Mouse (Mus musculus) hindbrain, embryonic 12.5 days (tissue): Measurements from ENCODE around the gene Adam12. TPM values are rescaled to one million over a fixed set of nuclear protein-coding genes. Genes with fewer than 3 reads are reported as not detected.

Experiments used
- ATAC-seq: fragments of 200-750 bp; cut with Nextera tagmentation; 2 replicates; pipeline ENCODE4 v1.8.0; 2017; ENCODE audit warnings: moderate TSS enrichment; ENCODE audit not compliant: low FRiP score
- H3K27ac ChIP-seq: fragments of 300-500 bp; sonication (generic); 2 replicates; pipeline ENCODE4 v1.5.1; 2016; ENCODE audit warnings: mild to moderate bottlenecking
- H3K27me3 ChIP-seq: fragments of 300-500 bp; sonication (generic); 2 replicates; pipeline ENCODE4 v1.6.1; 2016; ENCODE audit warnings: mild to moderate bottlenecking
- H3K36me3 ChIP-seq: fragments of 300-500 bp; sonication (generic); 2 replicates; pipeline ENCODE4 v1.6.1; 2016; ENCODE audit warnings: mild to moderate bottlenecking
- H3K4me1 ChIP-seq: fragments of 300-500 bp; sonication (generic); 2 replicates; pipeline ENCODE4 v1.6.1; 2016
- H3K4me2 ChIP-seq: fragments of 300-500 bp; sonication (generic); replicated peaks from 2 replicates; pipeline ENCODE4 v1.6.1; 2016; ENCODE audit warnings: mild to moderate bottlenecking
- H3K4me3 ChIP-seq: fragments of 300-500 bp; sonication (generic); 2 replicates; pipeline ENCODE4 v1.5.1; 2016; ENCODE audit warnings: mild to moderate bottlenecking
- H3K9ac ChIP-seq: fragments of 300-500 bp; sonication (generic); 2 replicates; pipeline ENCODE4 v1.6.1; 2016; ENCODE audit warnings: mild to moderate bottlenecking, moderate library complexity
- H3K9me3 ChIP-seq: fragments of 300-500 bp; sonication (generic); replicated peaks from 2 replicates; pipeline ENCODE4 v1.6.1; 2016; ENCODE audit warnings: mild to moderate bottlenecking
- WGBS: fragments of 180-500 bp; shearing (Covaris S2); methylation state at CpG from one replicate; pipeline ENCODE4 v1.1.7; 2016; 5-methylcytosine and 5-hydroxymethylcytosine counted together
- polyA plus RNA-seq: library from polyadenylated mRNA; unstranded; fragments of >200 nt; fragmentation: Nextera tagmentation; extraction: Ambion mirVana; gene quantifications from 2 replicates; pipeline ENCODE4 v1.2.1, GENCODE M21; 2016

The Adam12 gene
- 3.5 and 6.6 TPM in 2 replicates for polyA plus RNA-seq

- H3K9me3 ChIP-seq: no peaks in the 10 kb centered on the region
- no peak within 1 kb of the TSS for H3K4me3 ChIP-seq
- ATAC-seq: no peak
- peaks cover 12% of the 10 kb centered on the region for H3K4me1 ChIP-seq
- H3K4me2 ChIP-seq: no peak within 1 kb of the TSS
- 71% methylated on average over 14 of the region's 14 CpGs for WGBS
- H3K27me3 ChIP-seq: no peaks in the 10 kb centered on the region; the same call in 1 of the 2 replicates
- H3K9ac ChIP-seq: no peak within 1 kb of the TSS
- no peak within 1 kb of the TSS for H3K27ac ChIP-seq
- no peaks in the 10 kb centered on the region for H3K36me3 ChIP-seq
Measured at GRCm38 (mm10) chr7:134231378-134232346, at the start of gene Adam12. Gene Adam12, minus strand, starts transcription at chr7:134232146.

- Histone ChIP-seq H3K4me3 (no peak overlapping the region), H3K9ac (no peak overlapping the region), H3K36me3 (no peaks in the 10 kb centered on the region), H3K27ac (no peak overlapping the region), H3K4me1 (no peaks in the 10 kb centered on the region), H3K9me3 (no peaks in the 10 kb centered on the region), H3K27me3 (no peaks in the 10 kb centered on the region), H3K4me2 (no peak overlapping the region)
- ATAC-seq: no peak
- WGBS: 90% methylated on average over 5 of the region's 5 CpGs
Measured at GRCm38 (mm10) chr7:134272956-134273355, 41.0 kb upstream of the Adam12 start.

GRCm38 (mm10) chr7:134272421-134272820 is 40.5 kb upstream of the Adam12 start:
- Histone ChIP-seq H3K9me3 (no peaks in the 10 kb centered on the region), H3K27ac (no peak overlapping the region), H3K9ac (no peak overlapping the region), H3K36me3 (no peaks in the 10 kb centered on the region), H3K27me3 (no peaks in the 10 kb centered on the region), H3K4me2 (no peak overlapping the region), H3K4me3 (no peak overlapping the region), H3K4me1 (no peaks in the 10 kb centered on the region)
- 73% methylated on average over 4 of the region's 4 CpGs for WGBS
- ATAC-seq: no peak

- Histone ChIP-seq H3K4me1 (no peaks in the 10 kb centered on the region), H3K36me3 (no peaks in the 10 kb centered on the region), H3K4me2 (no peak overlapping the region), H3K9ac (no peak overlapping the region), H3K9me3 (no peaks in the 10 kb centered on the region), H3K4me3 (no peak overlapping the region), H3K27ac (no peak overlapping the region), H3K27me3 (no peaks in the 10 kb centered on the region)
- ATAC-seq: no peak
- WGBS: 78% methylated on average over 4 of the region's 4 CpGs
Measured at GRCm38 (mm10) chr7:134265783-134266182, 33.8 kb upstream of the Adam12 start.

- Histone ChIP-seq H3K9me3 (no peaks in the 10 kb centered on the region), H3K36me3 (no peaks in the 10 kb centered on the region), H3K27ac (no peak overlapping the region), H3K9ac (no peak overlapping the region), H3K4me3 (no peak overlapping the region), H3K27me3 (no peaks in the 10 kb centered on the region), H3K4me2 (no peak overlapping the region), H3K4me1 (no peaks in the 10 kb centered on the region)
- ATAC-seq: no peak
- WGBS: 44% methylated on average over 4 of the region's 4 CpGs
Measured at GRCm38 (mm10) chr7:134263146-134263906, 31.4 kb upstream of the Adam12 start.

GRCm38 (mm10) chr7:134261003-134261701 is 29.2 kb upstream of the Adam12 start:
- 59% methylated on average over 4 of the region's 4 CpGs for WGBS
- H3K27me3 ChIP-seq: no peaks in the 10 kb centered on the region
- H3K4me1 ChIP-seq: no peaks in the 10 kb centered on the region
- no peak overlapping the region for H3K4me2 ChIP-seq
- H3K9me3 ChIP-seq: no peaks in the 10 kb centered on the region
- ATAC-seq: no peak
- H3K36me3 ChIP-seq: no peaks in the 10 kb centered on the region
- no peak overlapping the region for H3K4me3 ChIP-seq
- H3K27ac ChIP-seq: no peak overlapping the region
- H3K9ac ChIP-seq: no peak overlapping the region

- no peaks in the 10 kb centered on the region for H3K9me3 ChIP-seq
- no peak overlapping the region for H3K4me3 ChIP-seq
- no peaks in the 10 kb centered on the region for H3K36me3 ChIP-seq
- ATAC-seq: no peak
- H3K27ac ChIP-seq: no peak overlapping the region
- 82% methylated on average over 7 of the region's 7 CpGs for WGBS
- no peaks in the 10 kb centered on the region for H3K27me3 ChIP-seq
- peaks cover 4% of the 10 kb centered on the region; the same call in 1 of the 2 replicates for H3K4me1 ChIP-seq
- H3K4me2 ChIP-seq: no peak overlapping the region
- H3K9ac ChIP-seq: no peak overlapping the region
Measured at GRCm38 (mm10) chr7:134250273-134250870, 18.4 kb upstream of the Adam12 start.

GRCm38 (mm10) chr7:134248041-134248440 is 16.1 kb upstream of the Adam12 start:
- Histone ChIP-seq H3K4me3 (no peak overlapping the region), H3K27me3 (no peaks in the 10 kb centered on the region), H3K36me3 (no peaks in the 10 kb centered on the region), H3K9me3 (no peaks in the 10 kb centered on the region), H3K4me2 (no peak overlapping the region), H3K9ac (no peak overlapping the region), H3K4me1 (peaks cover 4% of the 10 kb centered on the region; the same call in 1 of the 2 replicates), H3K27ac (no peak overlapping the region)
- no peak for ATAC-seq
- WGBS: 85% methylated on average over 2 of the region's 2 CpGs

- Histone ChIP-seq H3K4me2 (no peak overlapping the region), H3K4me3 (no peak overlapping the region), H3K9me3 (no peaks in the 10 kb centered on the region), H3K4me1 (peaks cover 4% of the 10 kb centered on the region; the same call in 1 of the 2 replicates), H3K36me3 (no peaks in the 10 kb centered on the region), H3K27me3 (no peaks in the 10 kb centered on the region), H3K9ac (no peak overlapping the region), H3K27ac (no peak overlapping the region)
- WGBS: 32% methylated on average over 5 of the region's 5 CpGs
- no peak for ATAC-seq
Measured at GRCm38 (mm10) chr7:134246624-134247023, 14.7 kb upstream of the Adam12 start.

- Histone ChIP-seq H3K4me2 (no peak overlapping the region), H3K9ac (no peak overlapping the region), H3K27ac (no peak overlapping the region), H3K27me3 (no peaks in the 10 kb centered on the region), H3K4me3 (no peak overlapping the region), H3K36me3 (no peaks in the 10 kb centered on the region), H3K4me1 (peaks cover 4% of the 10 kb centered on the region; the same call in 1 of the 2 replicates), H3K9me3 (no peaks in the 10 kb centered on the region)
- ATAC-seq: no peak
- 84% methylated on average over 1 of the region's 1 CpGs for WGBS
Measured at GRCm38 (mm10) chr7:134242773-134243172, 10.8 kb upstream of the Adam12 start.

- Histone ChIP-seq H3K9ac (no peak overlapping the region), H3K4me3 (no peak overlapping the region), H3K27ac (no peak overlapping the region), H3K27me3 (no peaks in the 10 kb centered on the region), H3K4me2 (no peak overlapping the region), H3K4me1 (peaks cover under 1% of the 10 kb centered on the region; the same call in 1 of the 2 replicates), H3K36me3 (no peaks in the 10 kb centered on the region), H3K9me3 (no peaks in the 10 kb centered on the region)
- no peak for ATAC-seq
- 75% methylated on average over 4 of the region's 4 CpGs for WGBS
Measured at GRCm38 (mm10) chr7:134241212-134241611, 9.3 kb upstream of the Adam12 start.
